Mouse (Mus musculus) erythroblast, adult 5-6 weeks (primary cell): ENCODE data around the gene Mbnl1. TPM values are rescaled to one million over a fixed set of nuclear protein-coding genes. Genes with fewer than 3 reads are reported as not detected.
A peak's percentile ranks its signal among the peaks of the same experiment; 100 is the strongest.

ENCODE experiments used
- ATAC-seq: replicated peaks from 2 replicates; pipeline ENCODE4 v1.8.0; 2016; ENCODE audit warnings: moderate number of reproducible peaks, mild to moderate bottlenecking, moderate TSS enrichment, inconsistent platforms; ENCODE audit not compliant: poor library complexity, low FRiP score, severe bottlenecking
- total RNA-seq, 2 experiments: library from RNA; stranded (forward) in 1 of 2; stranded (reverse) in 1 of 2; fragments of 150-400 nt in 1 of 2; fragments of 200-764, 138-1000 nt in 1 of 2; gene quantifications; 2 replicates each; pipeline versions ENCODE4 v1.2.3 to v1.2.4; 2015 to 2017; ENCODE audit warnings: low replicate concordance in 2 of 2

Mbnl1 gene
- total RNA-seq, 2 experiments from 2014 or later, result 225 to 271 TPM

- 0 out of 2 replicates have a peak, but pooled peaks have one; percentile 34 for ATAC-seq
Measured at GRCm38 (mm10) chr3:60485987-60486712, 13.5 kb downstream of the Mbnl1 start.

- no peak for ATAC-seq
Measured at GRCm38 (mm10) chr3:60486713-60487170, 14.1 kb downstream of the Mbnl1 start.

- ATAC-seq, result no peak
Measured at GRCm38 (mm10) chr3:60489509-60489908, 16.9 kb downstream of the Mbnl1 start.

- ATAC-seq, result peak; percentile 82
Measured at GRCm38 (mm10) chr3:60494774-60495535, 22.3 kb downstream of the Mbnl1 start.

- ATAC-seq, result no peak
Measured at GRCm38 (mm10) chr3:60496197-60496596, 23.6 kb downstream of the Mbnl1 start.

- no peak for ATAC-seq
Measured at GRCm38 (mm10) chr3:60498151-60498550, 25.5 kb downstream of the Mbnl1 start.

- no peak for ATAC-seq
Measured at GRCm38 (mm10) chr3:60498646-60499045, 26.0 kb downstream of the Mbnl1 start.

- peak; percentile 31 for ATAC-seq
Measured at GRCm38 (mm10) chr3:60499157-60499578, 26.5 kb downstream of the Mbnl1 start.

- ATAC-seq, result 0 out of 2 replicates have a peak, but pooled peaks have one; percentile 8
Measured at GRCm38 (mm10) chr3:60499718-60500450, 27.3 kb downstream of the Mbnl1 start.

GRCm38 (mm10) chr3:60500571-60501527 is 28.2 kb downstream of the Mbnl1 start:
- ATAC-seq, result peak; percentile 51

GRCm38 (mm10) chr3:60501561-60502151 is 29.0 kb downstream of the Mbnl1 start:
- peak; percentile 39 for ATAC-seq

GRCm38 (mm10) chr3:60502155-60502987 is 29.7 kb downstream of the Mbnl1 start:
- ATAC-seq, result no peak

DNA sequence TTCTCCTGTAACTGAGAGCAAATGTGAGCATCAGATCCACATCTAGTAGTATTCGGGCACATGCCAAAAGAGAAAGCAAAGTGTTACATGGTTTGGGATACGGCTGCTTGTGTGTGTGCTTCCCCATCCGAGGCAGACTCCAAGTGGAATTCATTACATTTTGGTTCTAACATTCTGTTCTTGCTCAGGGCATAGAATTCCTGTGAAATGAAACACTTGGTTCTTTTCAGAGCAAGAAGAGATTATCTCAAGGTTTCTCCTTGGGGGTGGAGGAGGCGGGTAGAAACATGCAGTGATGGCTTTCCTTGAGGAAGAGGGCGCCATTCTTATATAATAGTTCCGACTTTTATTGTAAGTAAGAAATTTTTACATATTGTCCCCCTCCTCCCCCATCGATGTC is 30.6 kb downstream of the Mbnl1 start:
- no peak for ATAC-seq

DNA sequence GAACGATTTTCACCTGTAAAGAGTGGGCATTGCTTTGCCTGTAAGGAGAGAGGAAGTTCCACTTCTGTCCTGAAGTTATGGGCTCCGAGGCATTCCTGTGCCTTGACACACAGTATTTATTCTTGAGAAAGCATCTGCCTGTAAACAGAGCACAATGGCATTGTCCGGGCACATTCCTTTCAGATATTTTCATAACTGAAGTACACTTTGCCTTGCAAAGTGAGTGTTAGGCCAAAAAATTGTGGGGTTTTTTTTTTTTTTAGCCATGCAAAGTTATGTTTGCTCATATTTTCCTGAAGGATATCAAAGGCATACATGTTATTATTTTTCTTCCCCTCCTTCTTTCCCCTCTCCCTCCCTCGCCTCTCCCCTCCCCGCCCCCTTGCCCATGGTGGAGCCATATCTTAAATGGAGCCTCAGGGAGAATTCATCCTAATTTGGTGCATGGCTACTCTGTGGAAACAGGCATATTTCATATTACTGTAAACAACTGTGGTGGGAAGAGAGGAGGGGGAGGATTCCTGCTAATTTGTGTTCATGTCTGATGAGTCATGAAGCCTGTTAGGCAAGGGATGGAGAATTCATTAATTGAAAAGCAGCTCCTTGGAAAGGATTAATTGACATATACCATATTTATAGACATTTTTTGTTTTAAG is 32.3 kb downstream of the Mbnl1 start:
- ATAC-seq, result no peak

DNA sequence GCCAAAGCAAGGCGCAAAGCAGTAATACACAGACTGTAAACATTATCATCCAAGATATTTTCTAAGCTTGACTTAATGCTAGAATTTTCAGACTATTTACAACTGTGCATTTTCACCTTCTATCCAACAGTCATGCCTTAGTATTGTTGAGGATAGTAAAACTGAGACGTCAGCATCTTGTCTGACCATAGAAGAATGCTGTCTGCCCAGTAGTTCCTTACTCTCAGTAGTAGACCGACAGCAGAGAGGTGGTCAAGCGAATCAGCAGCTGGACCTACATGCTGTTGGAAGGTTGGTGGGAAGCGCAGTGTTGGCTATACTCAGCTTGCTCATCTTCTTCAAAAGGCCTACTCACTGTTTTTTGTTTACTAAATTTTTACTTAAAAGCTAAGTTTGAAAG is 34.2 kb downstream of the Mbnl1 start:
- no peak for ATAC-seq

GRCm38 (mm10) chr3:60507496-60507895 is 34.9 kb downstream of the Mbnl1 start:
- no peak for ATAC-seq

GRCm38 (mm10) chr3:60507979-60508378 is 35.3 kb downstream of the Mbnl1 start:
- no peak for ATAC-seq
